Mouse (Mus musculus) heart, postnatal 0 days (tissue): Measurements from ENCODE around the gene Bmpr1b.

Source experiments
- CTCF ChIP-seq: IDR thresholded peaks from 2 replicates; pipeline ENCODE4 v1.5.1; 2016; ENCODE audit warnings: antibody characterized with exemption, control low read depth, low read depth
- EP300 ChIP-seq: IDR thresholded peaks from 2 replicates; pipeline ENCODE4 v1.6.1; 2016; ENCODE audit warnings: antibody characterized with exemption, low read depth

DNA sequence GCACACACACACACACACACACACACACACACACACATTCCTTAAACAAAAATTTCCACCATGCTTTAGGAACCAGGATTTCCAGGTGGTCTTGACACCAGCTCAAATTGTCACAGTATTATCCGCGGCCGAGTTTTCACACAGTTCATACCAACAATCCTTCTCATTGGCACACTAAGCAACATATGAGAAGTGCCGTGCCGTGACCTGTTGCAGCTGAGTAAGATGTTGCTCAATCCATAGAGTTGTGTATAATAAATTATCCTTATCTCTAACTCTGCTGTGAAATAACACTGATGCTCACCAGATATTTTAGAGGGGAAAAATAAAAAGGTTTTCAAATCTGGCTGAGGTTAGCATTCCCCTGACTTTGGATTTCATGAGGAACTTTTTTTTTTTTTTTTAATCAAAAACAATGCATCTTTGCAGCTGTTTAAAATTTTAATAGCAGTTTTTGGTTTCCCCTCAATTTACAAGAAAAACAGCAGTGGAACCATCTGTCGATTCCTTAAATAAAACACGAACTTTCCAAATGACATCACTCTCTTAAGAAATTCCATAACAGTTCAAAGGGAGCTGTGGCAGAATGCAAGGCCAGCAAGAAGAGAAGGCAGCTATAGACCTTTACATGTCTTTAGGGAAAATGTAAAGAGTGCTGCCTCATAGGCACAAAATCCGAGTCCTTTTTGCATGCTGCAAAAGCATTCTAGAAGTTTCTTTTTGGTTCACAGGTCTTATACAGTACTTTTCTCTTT lies 378.0 kb downstream of the Bmpr1b start:
- no peak for TF ChIP-seq CTCF
- TF ChIP-seq EP300, result no peak
